Mouse (Mus musculus) hindlimb bud, embryonic 11.5 days (tissue): Measurements from ENCODE around the gene Wdr74.

Source experiments
- DNase-seq: peaks from one replicate; pipeline ENCODE4 v3.0.0-alpha.2; 2012; ENCODE audit warnings: low read depth, low spot score; ENCODE audit errors: extremely low spot score

Gene Wdr74

DNA sequence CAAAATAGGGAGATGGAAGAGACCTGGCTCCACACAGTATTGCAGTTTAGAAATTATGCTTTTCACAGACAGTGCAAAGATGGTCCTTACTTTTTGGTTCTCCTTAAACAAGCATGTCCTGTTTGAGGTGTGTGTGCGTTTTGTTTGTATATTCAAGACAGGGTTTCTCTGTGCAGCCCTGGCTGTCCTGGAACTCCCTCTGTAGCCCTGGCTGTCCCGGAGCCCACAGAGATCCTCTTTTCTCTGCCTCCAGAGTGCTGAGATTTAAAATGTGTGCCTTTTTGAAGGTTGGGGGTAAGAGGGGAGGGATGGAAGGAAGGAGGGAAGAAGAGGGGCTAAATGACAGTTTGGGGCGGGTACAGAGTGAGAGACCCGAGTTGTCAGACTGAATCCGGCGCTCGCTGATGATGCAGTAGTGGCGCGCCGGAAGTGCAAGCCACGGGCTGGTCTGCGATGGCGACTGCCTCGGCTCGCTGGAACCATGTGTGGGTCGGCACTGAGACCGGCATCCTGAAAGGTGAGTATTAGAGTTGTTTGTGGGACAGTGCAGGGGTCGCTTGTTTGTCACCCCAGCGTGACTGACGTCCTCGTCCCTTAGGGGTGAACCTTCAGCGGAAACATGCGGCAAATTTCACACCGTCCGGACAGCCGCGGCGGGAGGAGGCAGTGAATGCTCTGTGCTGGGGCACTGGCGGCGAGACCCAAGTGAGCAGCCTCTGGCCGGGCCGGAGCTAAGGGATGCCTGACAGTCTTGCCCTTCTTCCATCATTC is at the start of gene Wdr74:
Wdr74 (plus strand) TSS at position 439 of the 771 bp plus-strand sequence.
- DNase-seq: no peak

DNA sequence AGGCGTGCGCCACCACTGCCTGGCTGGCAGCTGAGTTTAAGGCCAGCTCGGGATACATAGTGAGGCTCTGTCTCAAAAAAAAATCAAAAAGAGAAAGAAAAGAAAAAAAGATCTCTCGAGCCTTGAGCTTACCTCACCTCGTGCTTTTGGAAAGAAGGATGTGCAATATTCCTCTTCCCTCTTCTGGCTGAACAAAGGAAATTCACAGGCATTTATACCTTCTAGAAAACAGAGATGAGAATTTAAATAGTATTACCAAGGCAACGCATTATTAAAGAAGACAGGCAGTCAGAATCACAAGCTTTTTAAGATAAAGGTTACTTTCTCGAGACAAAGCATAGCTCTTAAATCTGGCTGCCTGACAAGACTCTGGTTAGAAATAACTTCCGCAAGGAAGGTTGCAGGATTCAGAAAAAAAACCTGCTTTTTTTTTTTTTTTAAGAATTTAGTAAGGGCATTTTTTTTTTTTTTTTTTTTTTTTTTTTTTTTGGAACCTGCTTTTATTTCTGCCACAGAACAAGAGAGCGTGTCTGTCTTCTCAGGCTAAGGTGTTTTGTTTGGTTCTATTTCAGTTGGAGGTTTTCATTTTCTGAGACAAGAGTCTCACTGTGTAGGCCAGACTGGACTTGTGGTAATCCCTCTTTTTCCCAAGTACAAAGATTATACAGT is 43.6 kb upstream of the Wdr74 start:
- no peak for DNase-seq

- DNase-seq: no peak
Measured at GRCm38 (mm10) chr19:8692740-8693139, 42.9 kb upstream of the Wdr74 start.

- DNase-seq: no peak
Measured at GRCm38 (mm10) chr19:8695330-8695729, 40.3 kb upstream of the Wdr74 start.

DNA sequence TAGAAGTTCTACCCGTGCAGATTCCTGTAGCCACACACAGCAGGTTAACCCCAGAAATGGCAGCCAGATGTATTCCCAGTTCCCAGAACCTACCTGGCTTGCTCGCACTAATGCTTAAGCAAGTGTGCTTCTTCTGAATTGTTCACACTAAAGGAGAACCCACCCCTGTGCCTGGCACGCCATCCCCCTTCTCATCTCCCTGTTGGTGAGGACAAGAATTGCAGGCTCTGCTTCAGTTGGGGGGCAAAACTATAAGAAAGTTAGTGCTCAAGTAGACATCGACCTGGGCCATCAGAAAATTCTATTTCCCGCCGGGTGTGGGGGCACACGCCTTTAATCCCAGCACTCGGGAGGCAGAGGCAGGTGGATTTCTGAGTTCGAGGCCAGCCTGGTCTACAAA is 36.0 kb upstream of the Wdr74 start:
- DNase-seq: no peak

DNA sequence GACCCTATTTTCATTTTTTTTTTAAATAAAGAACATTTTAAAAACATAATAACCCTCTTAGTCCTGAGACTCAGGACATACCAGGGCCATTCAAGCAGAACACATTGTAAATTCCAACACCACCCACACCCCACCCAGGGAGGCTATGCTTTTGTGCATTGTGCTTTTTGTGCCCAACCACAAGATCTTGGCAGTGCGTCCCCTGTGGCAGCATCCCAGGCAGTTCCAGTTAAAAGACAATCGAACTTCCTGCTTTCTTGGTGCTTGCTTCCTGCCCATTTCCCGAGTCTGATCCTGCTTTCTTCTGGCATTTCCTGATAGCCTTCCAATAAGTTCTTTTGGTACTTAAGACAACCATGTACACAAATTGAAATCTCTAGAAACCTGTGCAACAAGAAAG is 33.2 kb upstream of the Wdr74 start:
- no peak for DNase-seq

- no peak for DNase-seq
Measured at GRCm38 (mm10) chr19:8703571-8703970, 32.1 kb upstream of the Wdr74 start.

DNA sequence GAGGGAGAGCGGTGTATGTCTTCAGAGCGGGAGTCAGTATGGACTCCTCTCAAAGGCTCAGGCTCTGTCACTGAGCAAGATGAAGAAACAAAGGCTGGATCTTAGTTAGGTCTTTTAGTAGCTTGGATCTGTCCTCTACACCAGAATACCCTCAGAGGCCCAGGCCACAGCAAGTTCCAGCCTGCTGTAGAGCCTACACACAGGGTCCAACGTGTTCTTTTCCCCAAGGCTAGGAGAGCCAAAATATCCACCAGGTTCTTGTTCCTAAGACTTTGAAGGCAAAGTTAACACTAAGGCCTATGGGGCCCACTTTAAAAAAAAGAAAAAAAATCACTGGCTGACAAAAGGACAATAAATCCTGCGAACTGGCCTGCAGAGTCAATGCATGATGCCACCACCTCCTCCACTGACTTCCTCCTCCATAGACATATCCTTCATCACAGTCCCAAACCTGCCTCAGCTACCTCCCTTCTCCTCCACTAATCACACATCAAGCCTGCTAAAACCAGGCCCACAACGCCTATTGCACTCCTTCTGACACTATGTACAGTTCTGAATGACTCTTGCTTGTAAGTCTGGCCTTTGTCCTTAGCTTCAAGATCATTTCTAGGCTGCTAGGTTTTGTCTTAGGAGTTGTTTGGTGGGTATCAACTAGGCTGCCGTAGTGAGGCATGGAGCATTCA is 30.5 kb upstream of the Wdr74 start:
- no peak for DNase-seq

- no peak for DNase-seq
Measured at GRCm38 (mm10) chr19:8706132-8706667, 29.4 kb upstream of the Wdr74 start.

GRCm38 (mm10) chr19:8706930-8707329 is 28.7 kb upstream of the Wdr74 start:
- no peak for DNase-seq

- no peak for DNase-seq
Measured at GRCm38 (mm10) chr19:8708954-8709353, 26.7 kb upstream of the Wdr74 start.

DNA sequence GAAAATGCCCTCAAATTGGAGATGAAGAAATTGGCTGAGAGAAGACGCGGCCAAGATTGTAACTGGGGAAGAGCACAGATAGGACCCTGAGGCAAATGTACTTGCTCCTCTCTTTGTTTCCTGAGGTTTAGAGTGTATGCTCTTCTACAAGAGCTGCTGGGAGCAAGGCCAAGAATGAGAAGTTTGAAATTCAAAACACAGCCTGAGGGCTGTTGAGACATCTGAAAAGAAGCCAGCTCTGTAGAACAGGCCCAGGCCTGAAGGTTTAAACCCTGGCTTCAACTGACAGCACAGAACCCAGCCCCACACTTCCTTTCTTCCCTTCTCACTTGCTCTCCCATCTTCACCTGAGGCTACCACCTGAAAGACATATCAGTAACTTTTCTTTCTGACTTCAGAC is 25.6 kb upstream of the Wdr74 start:
- DNase-seq: no peak

- no peak for DNase-seq
Measured at GRCm38 (mm10) chr19:8711506-8711905, 24.1 kb upstream of the Wdr74 start.

DNA sequence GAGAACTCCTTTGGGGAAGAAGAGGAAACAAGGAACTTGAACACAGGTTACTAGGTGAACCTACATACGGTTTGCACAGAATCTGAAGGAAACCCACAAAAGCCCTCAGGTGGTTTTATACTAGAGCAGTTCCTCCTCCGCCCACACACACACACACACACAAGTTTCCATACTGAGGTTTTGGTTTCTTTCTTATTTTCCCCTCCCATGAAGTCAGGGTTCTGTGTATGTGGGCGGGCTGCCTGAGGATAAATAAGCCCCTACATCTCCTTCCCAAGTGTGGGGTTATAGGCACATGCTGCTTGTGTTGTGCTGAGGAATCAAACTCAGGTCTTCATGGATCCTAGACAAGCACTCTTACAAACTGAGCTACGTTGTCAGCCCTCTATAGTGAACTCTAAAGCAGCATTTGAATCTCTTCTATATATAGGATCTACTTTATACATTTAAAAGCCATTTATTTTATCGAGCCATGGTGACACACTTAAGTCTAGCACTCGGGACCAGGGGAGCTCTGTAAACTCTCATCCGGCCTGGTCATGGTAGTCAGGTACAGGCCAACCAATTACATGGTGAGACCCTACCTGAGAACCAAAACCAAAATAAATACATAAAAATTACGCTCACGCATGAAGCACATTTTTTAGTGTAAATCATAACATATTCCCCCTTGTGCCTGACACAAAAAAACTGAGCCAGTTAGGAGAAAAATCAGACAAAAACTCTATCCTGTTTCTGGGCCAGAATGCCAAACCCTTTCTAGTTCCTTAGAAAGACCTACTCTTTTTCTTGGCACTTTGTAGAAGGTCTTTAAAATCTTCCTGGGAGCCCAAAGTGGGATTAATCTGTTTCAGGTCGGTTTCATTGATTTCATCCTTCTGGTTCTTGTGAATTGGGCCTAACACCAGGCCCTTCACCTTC is 23.4 kb upstream of the Wdr74 start:
- DNase-seq: no peak

GRCm38 (mm10) chr19:8712870-8713305 is 22.7 kb upstream of the Wdr74 start:
- DNase-seq: no peak

- DNase-seq: no peak
Measured at GRCm38 (mm10) chr19:8713306-8713996, 22.2 kb upstream of the Wdr74 start.

GRCm38 (mm10) chr19:8713997-8714652 is 21.5 kb upstream of the Wdr74 start:
- no peak for DNase-seq

DNA sequence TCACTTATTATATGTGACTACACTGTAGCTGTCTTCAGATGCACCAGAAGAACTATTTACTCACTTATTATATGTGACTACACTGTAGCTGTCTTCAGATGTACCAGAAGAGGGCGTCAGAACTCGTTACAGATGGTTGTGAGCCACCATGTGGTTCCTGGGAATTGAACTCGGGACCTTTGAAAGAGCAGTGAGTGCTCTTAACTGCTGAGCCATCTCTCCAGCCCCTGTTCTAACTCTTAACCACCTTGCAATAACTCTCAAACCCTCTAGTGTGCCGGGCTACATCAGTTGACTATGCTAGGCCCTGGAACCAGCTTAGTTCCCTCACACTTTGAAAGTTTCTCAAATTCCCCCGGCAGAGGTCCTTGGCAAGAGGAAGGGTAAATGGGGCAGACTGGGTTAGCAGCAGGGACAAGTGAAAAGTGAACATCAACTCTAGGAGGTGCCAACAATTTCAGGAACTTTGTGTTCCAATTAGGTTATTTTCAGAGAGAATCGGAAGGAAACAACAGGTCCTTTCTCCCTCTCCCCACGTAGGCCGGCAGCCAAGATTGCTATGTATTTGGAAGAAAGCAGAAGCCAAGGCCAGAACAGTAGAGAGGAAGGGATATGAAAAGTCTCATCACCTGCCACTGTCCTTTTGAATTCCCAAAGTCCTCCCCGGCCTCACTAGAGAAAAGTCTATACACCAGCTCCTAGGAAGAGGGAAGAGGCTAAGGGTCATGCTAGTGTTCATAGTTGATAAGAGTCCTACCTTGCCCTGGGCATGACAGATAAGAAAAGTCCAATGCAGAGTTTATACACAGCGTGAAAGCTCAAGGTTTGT is 20.8 kb upstream of the Wdr74 start:
- DNase-seq: no peak
